ENCODE assay signal across 16 mouse cellular contexts in the genomic region with DNA sequence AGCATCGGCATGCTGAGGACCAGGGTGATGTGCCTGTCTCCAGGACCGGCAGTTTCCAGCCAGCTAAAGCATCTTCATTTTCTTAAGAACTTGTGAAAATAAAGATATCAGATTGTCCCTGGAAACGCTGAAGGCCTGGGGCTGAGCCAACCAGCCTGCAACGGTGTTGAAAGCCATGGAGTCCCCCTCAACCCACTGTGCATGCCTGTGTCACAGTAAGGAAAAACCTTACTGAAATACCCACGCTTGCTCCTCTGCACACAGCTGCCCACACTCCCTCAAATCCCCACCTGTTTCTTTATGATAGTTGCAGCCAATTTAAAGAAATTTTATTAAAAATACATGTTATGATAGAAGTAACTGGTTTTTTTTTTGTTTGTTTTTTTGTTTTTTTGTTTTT.
"Had no signal": no experiment of that assay in that cellular context is flagged by ENCODE, and none has a peak within 500 bp of the region (broad histone marks: within the 10 kb centered on the region; RNA-seq: fewer than 3 reads in every experiment).

No protein-coding gene starts in this region.

- DNase-seq: lung, adult 18-20 months; lung, embryonic 14.5 days; lung, postnatal 14 days; lung, postnatal 36 days; right cerebral cortex, postnatal 14 days; thymus, adult 2 months; thymus, postnatal 25 days; thymus, postnatal 4 days had no signal

- ATAC-seq: midbrain, embryonic 15.5 days had no signal

- H3K4me3 ChIP-seq: megakaryocyte, embryonic 14.5 days; midbrain, embryonic 12.5 days; midbrain, embryonic 15.5 days; neural tube, embryonic 12.5 days; stomach, embryonic 15.5 days had no signal

- H3K4me2 ChIP-seq: lung, embryonic 14.5 days; midbrain, embryonic 12.5 days; midbrain, embryonic 15.5 days; neural tube, embryonic 12.5 days; stomach, embryonic 15.5 days had no signal

- H3K27ac ChIP-seq: liver, embryonic 14.5 days; macrophage; midbrain, embryonic 12.5 days; midbrain, embryonic 15.5 days; neural tube, embryonic 12.5 days; stomach, embryonic 15.5 days; stomach, postnatal 0 days had no signal

- H3K9ac ChIP-seq: liver, embryonic 14.5 days; lung, embryonic 14.5 days; midbrain, embryonic 12.5 days; midbrain, embryonic 15.5 days; neural tube, embryonic 12.5 days; stomach, embryonic 15.5 days had no signal

- H3K27me3 ChIP-seq: megakaryocyte, embryonic 14.5 days; midbrain, embryonic 15.5 days; neural tube, embryonic 12.5 days; stomach, embryonic 15.5 days had no signal

- H3K4me1 ChIP-seq: megakaryocyte, embryonic 14.5 days; stomach, embryonic 15.5 days had no signal

- H3K9me3 ChIP-seq: megakaryocyte, embryonic 14.5 days; midbrain, embryonic 12.5 days; midbrain, embryonic 15.5 days; neural tube, embryonic 12.5 days; stomach, embryonic 15.5 days had no signal

- H3K36me3 ChIP-seq: midbrain, embryonic 12.5 days; midbrain, embryonic 15.5 days; neural tube, embryonic 12.5 days; stomach, embryonic 15.5 days had no signal
